Mouse (Mus musculus) forebrain, embryonic 15.5 days (tissue): ENCODE data around the gene Acvr1c. TPM values are rescaled to one million over a fixed set of nuclear protein-coding genes. Genes with fewer than 3 reads are reported as not detected.

ENCODE experiments used
- ATAC-seq: fragments of 200-750 bp; cut with Nextera tagmentation; replicated peaks from 2 replicates; pipeline ENCODE4 v1.8.0; 2017; ENCODE audit warnings: mild to moderate bottlenecking, moderate TSS enrichment, moderate library complexity
- H3K27ac ChIP-seq: fragments of 300-500 bp; sonication (generic); replicated peaks from 2 replicates; pipeline ENCODE4 v1.5.1; 2015; ENCODE audit warnings: mild to moderate bottlenecking, inconsistent platforms
- H3K27me3 ChIP-seq: fragments of 300-500 bp; sonication (generic); 2 replicates; pipeline ENCODE4 v1.6.1; 2015; ENCODE audit warnings: inconsistent platforms
- H3K36me3 ChIP-seq: fragments of 300-500 bp; sonication (generic); 2 replicates; pipeline ENCODE4 v1.6.1; 2015; ENCODE audit warnings: mild to moderate bottlenecking, inconsistent platforms
- H3K4me1 ChIP-seq: fragments of 300-500 bp; sonication (generic); 2 replicates; pipeline ENCODE4 v1.6.1; 2015; ENCODE audit warnings: inconsistent platforms
- H3K4me2 ChIP-seq: fragments of 300-500 bp; sonication (generic); replicated peaks from 2 replicates; pipeline ENCODE4 v1.6.1; 2015; ENCODE audit warnings: mild to moderate bottlenecking, inconsistent platforms
- H3K4me3 ChIP-seq: fragments of 300-500 bp; sonication (generic); 2 replicates; pipeline ENCODE4 v1.5.1; 2015; ENCODE audit warnings: mild to moderate bottlenecking, inconsistent platforms
- H3K9ac ChIP-seq: fragments of 300-500 bp; sonication (generic); replicated peaks from 2 replicates; pipeline ENCODE4 v1.6.1; 2015; ENCODE audit warnings: mild to moderate bottlenecking, inconsistent platforms
- H3K9me3 ChIP-seq: fragments of 300-500 bp; sonication (generic); 2 replicates; pipeline ENCODE4 v1.6.1; 2016; ENCODE audit warnings: inconsistent platforms
- WGBS: fragments of 180-500 bp; shearing (Covaris S2); methylation state at CpG from one replicate; pipeline ENCODE4 v1.1.7; 2015; ENCODE audit warnings: mixed read lengths; 5-methylcytosine and 5-hydroxymethylcytosine counted together
- polyA plus RNA-seq: library from polyadenylated mRNA; unstranded; fragments of >200 nt; fragmentation: Nextera tagmentation; extraction: Ambion mirVana; gene quantifications from 2 replicates; pipeline ENCODE4 v1.2.1, GENCODE M21; 2015

Gene Acvr1c
- polyA plus RNA-seq, 1 experiment from 2014 or later: 1.5 TPM

- 81% methylated on average over 2 of the region's 2 CpGs for WGBS
- ATAC-seq: no peak
- H3K4me1 ChIP-seq: no peaks in the 10 kb centered on the region
Measured at GRCm38 (mm10) chr2:58350657-58351056, 7.0 kb downstream of the Acvr1c start.

GRCm38 (mm10) chr2:58336730-58337129 is 21.0 kb downstream of the Acvr1c start:
- 87% methylated on average over 5 of the region's 5 CpGs for WGBS
- Histone ChIP-seq H3K36me3 (no peaks in the 10 kb centered on the region), H3K27ac (no peak overlapping the region), H3K4me3 (no peak overlapping the region), H3K9ac (no peak overlapping the region), H3K9me3 (no peaks in the 10 kb centered on the region), H3K27me3 (no peaks in the 10 kb centered on the region), H3K4me1 (no peaks in the 10 kb centered on the region), H3K4me2 (no peak overlapping the region)
- no peak for ATAC-seq

More at GRCm38 (mm10) chr2:58350657-58351056, 7.0 kb downstream of the Acvr1c start:
- H3K4me2 ChIP-seq: no peak overlapping the region
- H3K9ac ChIP-seq: no peak overlapping the region
- H3K27ac ChIP-seq: no peak overlapping the region
- no peak overlapping the region for H3K4me3 ChIP-seq
- no peaks in the 10 kb centered on the region for H3K36me3 ChIP-seq
- no peaks in the 10 kb centered on the region for H3K9me3 ChIP-seq
- H3K27me3 ChIP-seq: no peaks in the 10 kb centered on the region

GRCm38 (mm10) chr2:58329589-58329988 is 28.1 kb downstream of the Acvr1c start:
- Histone ChIP-seq H3K27ac (no peak overlapping the region), H3K9ac (no peak overlapping the region), H3K4me2 (no peak overlapping the region), H3K27me3 (no peaks in the 10 kb centered on the region), H3K4me1 (peaks cover 2% of the 10 kb centered on the region), H3K9me3 (no peaks in the 10 kb centered on the region), H3K36me3 (no peaks in the 10 kb centered on the region), H3K4me3 (no peak overlapping the region)
- no peak for ATAC-seq
- WGBS: 71% methylated on average over 5 of the region's 5 CpGs

- WGBS: 10% methylated on average over 22 of the region's 23 CpGs
- peaks cover 13% of the 10 kb centered on the region for H3K4me1 ChIP-seq
- peak; percentile 89 for ATAC-seq
Measured at GRCm38 (mm10) chr2:58324118-58324901, 33.4 kb downstream of the Acvr1c start.

GRCm38 (mm10) chr2:58323274-58323673 is 34.4 kb downstream of the Acvr1c start:
- no peak for ATAC-seq
- Histone ChIP-seq H3K9ac (no peak overlapping the region), H3K27ac (no peak overlapping the region), H3K27me3 (no peaks in the 10 kb centered on the region), H3K4me1 (peaks cover 13% of the 10 kb centered on the region), H3K36me3 (no peaks in the 10 kb centered on the region), H3K4me2 (no peak overlapping the region), H3K9me3 (no peaks in the 10 kb centered on the region), H3K4me3 (no peak overlapping the region)
- WGBS: 73% methylated on average over 6 of the region's 6 CpGs

More at GRCm38 (mm10) chr2:58324118-58324901, 33.4 kb downstream of the Acvr1c start:
- H3K36me3 ChIP-seq: no peaks in the 10 kb centered on the region
- peak overlapping the region; percentile 68 for H3K4me2 ChIP-seq
- no peaks in the 10 kb centered on the region for H3K27me3 ChIP-seq
- no peaks in the 10 kb centered on the region for H3K9me3 ChIP-seq
- peak overlapping the region; percentile 66 for H3K9ac ChIP-seq
- H3K27ac ChIP-seq: peak overlapping the region; percentile 64
- H3K4me3 ChIP-seq: peak overlapping the region; percentile 40

- no peaks in the 10 kb centered on the region for H3K27me3 ChIP-seq
- no peaks in the 10 kb centered on the region for H3K9me3 ChIP-seq
Measured at GRCm38 (mm10) chr2:58316186-58316585, 41.5 kb downstream of the Acvr1c start.

GRCm38 (mm10) chr2:58309695-58310094 is 48.0 kb downstream of the Acvr1c start:
- no peaks in the 10 kb centered on the region for H3K4me1 ChIP-seq

More at GRCm38 (mm10) chr2:58316186-58316585, 41.5 kb downstream of the Acvr1c start:
- Histone ChIP-seq H3K9ac (no peak overlapping the region), H3K36me3 (no peaks in the 10 kb centered on the region), H3K4me3 (no peak overlapping the region), H3K4me2 (no peak overlapping the region), H3K27ac (no peak overlapping the region), H3K4me1 (0 out of 2 replicates have a peak, but pooled peaks cover 4% of the 10 kb centered on the region)
- WGBS: 90% methylated on average over 7 of the region's 7 CpGs
- ATAC-seq: no peak

GRCm38 (mm10) chr2:58304450-58304849 is 53.2 kb downstream of the Acvr1c start:
- Histone ChIP-seq H3K36me3 (no peaks in the 10 kb centered on the region), H3K4me3 (no peak overlapping the region), H3K4me1 (no peaks in the 10 kb centered on the region), H3K9ac (no peak overlapping the region), H3K27me3 (no peaks in the 10 kb centered on the region), H3K4me2 (no peak overlapping the region), H3K27ac (no peak overlapping the region), H3K9me3 (no peaks in the 10 kb centered on the region)
- WGBS: 76% methylated on average over 3 of the region's 3 CpGs
- ATAC-seq: no peak

More at GRCm38 (mm10) chr2:58309695-58310094, 48.0 kb downstream of the Acvr1c start:
- Histone ChIP-seq H3K9me3 (no peaks in the 10 kb centered on the region), H3K4me2 (no peak overlapping the region), H3K27me3 (no peaks in the 10 kb centered on the region), H3K36me3 (no peaks in the 10 kb centered on the region), H3K9ac (no peak overlapping the region), H3K4me3 (no peak overlapping the region), H3K27ac (no peak overlapping the region)
- no peak for ATAC-seq
- WGBS: 82% methylated on average over 3 of the region's 3 CpGs

GRCm38 (mm10) chr2:58289759-58290431 is 67.8 kb downstream of the Acvr1c start:
- Histone ChIP-seq H3K4me1 (peaks cover 6% of the 10 kb centered on the region; the same call in 1 of the 2 replicates), H3K4me3 (no peak overlapping the region), H3K27me3 (no peaks in the 10 kb centered on the region), H3K9me3 (no peaks in the 10 kb centered on the region), H3K27ac (no peak overlapping the region), H3K9ac (no peak overlapping the region), H3K36me3 (no peaks in the 10 kb centered on the region), H3K4me2 (no peak overlapping the region)
- WGBS: 6% methylated on average over 9 of the region's 9 CpGs
- no peak for ATAC-seq

GRCm38 (mm10) chr2:58289331-58289730 is 68.4 kb downstream of the Acvr1c start:
- WGBS: 63% methylated on average over 6 of the region's 6 CpGs
- Histone ChIP-seq H3K9ac (no peak overlapping the region), H3K27ac (no peak overlapping the region)

GRCm38 (mm10) chr2:58282259-58282910 is 75.3 kb downstream of the Acvr1c start:
- no peaks in the 10 kb centered on the region for H3K27me3 ChIP-seq
- no peaks in the 10 kb centered on the region for H3K9me3 ChIP-seq
- H3K27ac ChIP-seq: no peak overlapping the region
- H3K4me3 ChIP-seq: no peak overlapping the region
- no peak overlapping the region for H3K9ac ChIP-seq
- H3K36me3 ChIP-seq: no peaks in the 10 kb centered on the region
- no peak overlapping the region for H3K4me2 ChIP-seq
- peak; percentile 35; the same call in 1 of the 2 replicates for ATAC-seq
- no peaks in the 10 kb centered on the region for H3K4me1 ChIP-seq
- 51% methylated on average over 8 of the region's 8 CpGs for WGBS

More at GRCm38 (mm10) chr2:58289331-58289730, 68.4 kb downstream of the Acvr1c start:
- Histone ChIP-seq H3K27me3 (no peaks in the 10 kb centered on the region), H3K4me2 (no peak overlapping the region), H3K9me3 (no peaks in the 10 kb centered on the region), H3K4me1 (peaks cover 6% of the 10 kb centered on the region; the same call in 1 of the 2 replicates), H3K36me3 (no peaks in the 10 kb centered on the region), H3K4me3 (no peak overlapping the region)
- ATAC-seq: no peak

GRCm38 (mm10) chr2:58281046-58281445 is 76.6 kb downstream of the Acvr1c start:
- H3K9ac ChIP-seq: no peak overlapping the region
- no peaks in the 10 kb centered on the region for H3K9me3 ChIP-seq
- no peak overlapping the region for H3K4me3 ChIP-seq
- H3K27me3 ChIP-seq: no peaks in the 10 kb centered on the region
- WGBS: 62% methylated on average over 3 of the region's 3 CpGs
- no peak overlapping the region for H3K27ac ChIP-seq
- no peaks in the 10 kb centered on the region for H3K36me3 ChIP-seq
- H3K4me1 ChIP-seq: no peaks in the 10 kb centered on the region
- H3K4me2 ChIP-seq: no peak overlapping the region
- no peak for ATAC-seq
